Mouse (Mus musculus) gastrocnemius, postnatal 10 days (tissue): ENCODE data around the gene Nrgn. TPM values are rescaled to one million over a fixed set of nuclear protein-coding genes. Genes with fewer than 3 reads are reported as not detected.

Experiments
- DNase-seq: peaks from one replicate; pipeline ENCODE4 v3.0.0; 2021; ENCODE audit warnings: mixed read lengths
- total RNA-seq, 2 experiments: library from RNA; stranded (reverse); gene quantifications; 2 replicates each; pipeline ENCODE4 v1.2.3; 2021

Nrgn gene
- total RNA-seq, 2 experiments from 2014 or later, result 2.8 to 5.1 TPM

DNA sequence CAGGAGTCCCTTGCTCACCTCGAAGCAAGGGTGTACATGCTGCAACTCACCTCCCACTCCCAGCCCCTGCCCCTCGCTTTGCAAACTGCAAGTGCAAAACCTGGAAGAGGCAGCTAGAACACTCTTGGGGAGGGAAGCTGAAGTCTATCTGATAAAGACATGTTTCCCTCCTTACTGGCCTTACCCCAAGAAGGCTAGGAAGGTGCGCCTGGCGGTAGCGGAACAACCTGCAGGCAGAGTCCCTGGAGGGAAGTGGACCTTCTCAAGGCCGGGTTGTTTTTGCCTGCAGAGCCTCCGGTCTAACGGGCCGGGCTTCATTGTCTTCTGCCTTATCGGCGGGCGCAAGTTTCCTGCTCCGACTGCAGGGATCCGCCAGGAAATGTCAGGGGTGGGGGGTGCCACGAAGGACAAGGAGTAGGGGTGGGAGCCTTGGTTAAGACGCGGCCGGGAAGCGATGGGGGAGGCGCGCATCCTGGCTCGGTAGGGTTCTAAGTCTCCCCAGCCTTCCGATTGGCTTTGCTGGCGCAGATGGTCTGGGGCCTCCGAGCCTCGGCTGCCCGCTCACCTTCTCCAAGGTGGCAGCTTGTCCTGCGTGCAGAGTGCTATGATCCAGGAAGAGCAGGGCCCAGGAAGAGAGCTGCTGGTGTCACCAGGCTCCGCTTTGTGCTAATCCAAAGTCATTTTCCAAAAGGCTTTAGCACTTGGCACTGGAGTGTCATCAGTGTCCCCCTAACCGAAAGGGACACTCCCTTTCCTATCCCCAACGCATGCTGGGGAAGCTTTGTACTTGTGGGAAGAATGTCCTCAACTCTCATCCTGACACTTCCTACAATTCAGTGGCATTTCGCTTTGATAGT is 22.4 kb downstream of the Nrgn start:
- DNase-seq, result peak; percentile 42

DNA sequence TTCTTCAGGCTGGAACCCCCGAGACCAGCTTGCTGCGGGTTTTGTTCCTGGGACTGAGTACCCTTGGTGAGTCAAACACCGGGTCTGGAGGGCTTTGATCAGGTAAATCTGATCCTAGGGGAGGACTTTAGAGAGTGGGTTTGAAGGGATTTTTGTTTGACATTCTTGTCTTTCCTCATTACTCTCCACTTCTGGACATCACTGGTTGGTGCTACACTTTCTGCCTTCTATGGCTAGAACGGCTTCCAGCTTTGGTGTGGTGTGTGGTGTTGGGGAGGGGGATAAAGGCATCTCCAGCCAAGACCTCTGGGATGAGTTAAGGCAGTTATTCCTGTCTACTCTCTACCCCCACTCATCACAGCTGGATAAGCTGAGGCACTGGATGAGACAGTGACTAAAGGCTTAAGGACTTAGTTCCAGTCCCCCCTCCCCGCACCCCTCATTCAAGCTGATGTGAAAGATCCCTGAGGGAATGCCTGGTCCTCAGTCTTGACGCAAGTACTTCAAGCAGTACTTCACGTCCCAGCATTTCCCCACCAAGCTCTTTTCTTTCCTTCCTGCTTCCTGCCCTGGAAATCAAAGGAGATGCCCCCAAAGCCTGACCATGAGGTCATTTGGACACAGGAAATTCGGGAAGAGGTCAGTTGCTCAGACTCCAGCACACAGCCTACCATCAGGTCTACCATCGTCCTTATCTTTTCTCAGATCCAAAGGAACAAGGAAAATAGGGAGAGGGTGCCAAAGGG is 24.3 kb downstream of the Nrgn start:
- no peak for DNase-seq

DNA sequence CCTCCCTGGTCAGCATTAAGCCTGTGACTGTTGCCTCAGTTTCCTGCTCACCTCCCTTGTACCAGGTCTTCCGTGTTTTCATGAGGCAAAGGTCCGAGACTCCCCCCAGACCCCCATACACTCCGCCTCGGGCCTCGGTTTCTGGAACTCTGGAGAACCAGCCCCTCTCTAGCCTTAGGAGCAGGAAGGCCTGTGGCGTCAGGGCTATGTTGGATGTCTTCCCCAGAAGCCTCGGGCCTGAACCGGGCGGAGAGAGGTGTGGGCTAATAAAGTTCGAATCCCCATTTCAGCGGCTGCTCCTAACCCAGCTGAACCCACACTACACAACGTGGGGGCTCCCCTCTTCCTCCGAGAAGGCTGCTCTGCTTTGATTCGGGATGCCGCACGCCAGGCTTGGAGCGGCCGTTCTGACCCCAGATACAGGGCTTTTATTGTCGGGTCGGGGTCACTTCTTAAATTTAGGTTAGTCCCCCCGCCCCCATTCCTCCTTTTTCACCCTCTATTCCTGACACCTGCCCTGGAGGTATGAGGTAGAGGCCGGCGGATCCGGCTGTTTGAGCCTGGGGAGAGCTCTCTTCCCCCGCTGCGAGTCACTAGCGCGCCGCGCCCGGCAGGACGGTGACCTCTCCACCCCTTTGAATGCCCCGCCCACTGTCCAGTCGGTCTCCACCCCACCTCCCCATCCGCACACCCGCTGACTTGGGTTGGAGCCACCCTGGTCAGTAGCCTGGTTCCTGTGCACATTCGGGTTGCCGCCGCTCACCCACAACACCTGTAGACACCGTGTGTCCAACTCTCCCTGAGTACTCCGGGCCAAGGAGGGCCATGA is 25.1 kb downstream of the Nrgn start, which contains the start of gene Esam:
Esam (plus strand) TSS at position 683 of the 829 bp plus-strand sequence.
- peak; percentile 60 for DNase-seq

DNA sequence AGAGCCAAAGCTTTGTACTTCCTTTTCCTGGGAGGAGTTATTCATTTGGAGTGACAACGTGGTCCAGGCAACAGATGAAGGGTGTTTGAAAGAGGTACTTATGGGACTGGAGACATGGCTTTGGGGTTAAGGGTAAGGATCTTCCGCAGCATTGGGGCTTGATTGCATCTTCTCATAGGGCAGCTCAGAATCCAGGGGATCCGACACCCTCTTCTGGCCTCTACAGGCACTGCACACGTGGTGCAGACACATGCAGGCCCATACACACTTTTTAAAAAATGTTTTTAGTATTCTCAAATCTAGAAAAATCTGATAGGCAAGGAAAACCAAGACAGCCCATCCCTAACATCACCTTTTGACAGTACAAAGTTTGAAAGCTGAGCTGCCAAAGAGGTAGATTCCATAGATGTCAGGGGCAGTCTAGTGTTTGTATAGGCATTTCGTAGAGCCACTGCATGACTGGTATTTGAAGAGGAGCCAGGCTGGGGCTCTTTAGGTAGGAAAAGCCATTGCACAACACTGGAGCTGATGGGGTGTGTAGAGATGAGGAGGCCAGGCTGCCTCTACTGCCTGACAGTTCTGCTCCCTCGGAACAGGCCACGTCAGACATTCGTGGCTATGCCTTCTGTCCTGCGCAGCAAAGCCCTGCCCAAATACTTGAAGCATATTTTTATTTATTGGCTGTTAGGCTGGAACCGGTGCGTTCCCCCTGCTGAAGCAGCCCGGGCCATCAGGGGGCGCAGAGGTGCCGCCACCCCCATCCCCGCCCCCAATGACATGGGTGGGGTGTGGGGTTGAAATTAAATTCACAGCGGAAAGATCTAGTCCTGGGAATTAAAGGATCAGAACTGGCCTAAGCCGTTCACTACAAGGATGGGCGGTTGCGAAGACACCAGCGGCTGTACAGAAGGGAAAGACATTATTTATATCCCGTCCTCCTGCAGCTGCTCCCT is 26.0 kb downstream of the Nrgn start:
- no peak for DNase-seq

DNA sequence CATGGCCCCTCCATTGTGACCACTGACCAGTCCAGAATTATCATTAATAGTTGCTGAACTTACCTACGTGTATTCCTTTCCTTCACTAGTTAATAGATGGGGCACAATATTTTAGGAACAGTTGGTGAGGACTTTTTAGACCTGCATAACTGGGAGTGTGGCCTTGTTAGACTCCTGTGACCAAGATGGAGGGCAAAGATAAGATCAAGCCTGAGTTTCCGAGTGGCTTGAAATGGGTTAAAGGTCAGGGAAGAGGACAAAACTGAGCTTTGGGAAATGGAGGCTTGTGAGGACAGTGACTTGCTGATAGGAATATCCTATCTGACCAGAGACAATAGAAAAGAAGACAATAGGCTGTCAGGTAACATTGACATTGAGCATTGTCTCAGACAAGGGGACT is 27.2 kb downstream of the Nrgn start:
- DNase-seq, result no peak

DNA sequence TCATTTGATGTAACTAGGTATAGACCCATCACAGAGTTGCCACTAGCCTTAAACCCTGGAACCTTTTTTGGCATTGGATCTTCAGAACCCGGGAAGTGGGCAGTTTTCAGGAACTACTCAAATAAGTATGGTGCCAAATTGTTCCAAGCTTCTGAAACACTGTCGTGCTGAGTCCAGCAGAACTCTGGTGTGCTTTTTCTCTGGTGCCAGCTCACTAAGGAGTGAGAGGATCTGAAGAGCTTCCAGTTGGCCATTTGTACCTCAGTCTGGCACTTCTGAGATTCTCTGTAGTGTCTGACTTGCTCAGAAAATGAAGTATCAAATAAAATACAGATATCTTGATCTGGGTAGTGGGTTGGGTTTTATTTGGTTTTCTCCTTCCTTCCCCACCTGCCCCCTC is 32.7 kb downstream of the Nrgn start:
- DNase-seq, result no peak

DNA sequence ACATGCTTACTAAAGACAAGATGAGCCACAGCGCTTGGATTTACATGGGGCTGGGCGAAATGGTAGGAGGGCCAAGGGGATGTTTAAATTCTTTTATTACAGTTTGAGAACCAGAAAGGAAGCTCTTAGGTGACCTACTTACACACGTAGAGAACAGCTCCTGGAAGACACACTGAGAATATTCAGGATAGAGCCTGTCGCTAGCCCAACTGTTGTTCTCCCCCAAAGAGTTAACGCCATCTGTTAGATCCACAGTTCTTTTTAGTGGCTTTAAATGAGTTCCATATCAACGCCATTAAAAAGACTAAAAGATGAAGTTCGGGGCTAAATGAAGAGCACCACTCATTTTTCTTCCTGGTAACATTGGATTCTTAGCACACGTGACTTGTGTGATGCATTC is 33.7 kb downstream of the Nrgn start:
- no peak for DNase-seq

DNA sequence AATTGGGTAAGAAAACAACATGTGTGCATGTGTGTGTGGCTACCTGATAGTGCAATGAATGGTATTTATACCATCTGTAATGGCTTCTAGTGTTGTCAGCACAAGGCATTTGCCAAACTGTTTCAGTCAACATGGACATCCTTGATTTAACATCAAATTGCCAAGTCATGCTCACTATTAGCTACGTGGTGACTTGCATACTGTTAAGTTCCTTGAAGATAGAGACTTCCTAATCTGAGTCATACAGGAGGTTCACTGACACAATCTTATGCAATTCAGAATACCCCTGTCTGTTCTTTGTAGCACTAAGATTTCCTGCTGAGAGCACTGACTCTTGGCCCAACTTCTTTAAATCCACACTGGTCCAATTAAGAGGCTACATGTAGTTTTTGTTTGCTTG is 35.2 kb downstream of the Nrgn start:
- DNase-seq, result no peak

DNA sequence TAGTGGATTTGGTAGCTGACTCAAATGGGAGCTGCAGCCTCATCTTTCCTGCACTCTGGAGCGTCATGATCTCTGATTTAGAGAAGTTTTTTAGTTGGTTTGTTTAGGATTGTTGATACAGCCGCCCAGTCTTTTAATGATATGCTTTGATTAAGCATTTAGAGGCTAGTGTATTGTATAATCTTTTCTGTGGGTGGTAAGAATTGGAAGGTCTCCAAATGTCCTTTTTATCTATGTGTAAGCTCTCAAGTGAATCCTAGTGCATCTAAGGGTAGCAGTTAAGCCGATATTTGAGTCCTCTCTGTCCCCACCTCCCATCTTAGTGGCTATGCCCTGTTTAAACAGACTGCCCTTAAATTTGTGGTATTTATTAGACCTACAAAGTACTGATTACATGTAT is 38.2 kb downstream of the Nrgn start:
- no peak for DNase-seq

DNA sequence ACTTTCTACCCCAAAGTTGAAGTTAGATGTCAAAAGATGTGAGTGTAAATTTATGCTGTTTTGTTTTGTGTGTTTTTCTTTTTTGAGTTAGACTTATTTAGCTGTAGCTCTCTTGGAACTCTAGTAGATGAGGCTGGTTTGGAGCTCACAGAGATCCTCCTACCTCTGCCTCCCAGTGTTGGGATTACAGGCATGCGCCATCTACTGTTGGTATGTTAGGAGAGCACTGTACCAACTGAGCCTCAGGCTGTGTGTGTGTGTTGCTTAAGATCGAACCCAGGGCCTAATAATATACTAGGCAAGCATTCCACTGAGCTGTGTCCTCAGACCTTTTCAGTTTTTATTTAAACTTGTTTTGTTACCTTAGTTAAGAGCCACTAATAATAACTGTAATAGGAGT is 40.6 kb downstream of the Nrgn start:
- DNase-seq, result no peak

DNA sequence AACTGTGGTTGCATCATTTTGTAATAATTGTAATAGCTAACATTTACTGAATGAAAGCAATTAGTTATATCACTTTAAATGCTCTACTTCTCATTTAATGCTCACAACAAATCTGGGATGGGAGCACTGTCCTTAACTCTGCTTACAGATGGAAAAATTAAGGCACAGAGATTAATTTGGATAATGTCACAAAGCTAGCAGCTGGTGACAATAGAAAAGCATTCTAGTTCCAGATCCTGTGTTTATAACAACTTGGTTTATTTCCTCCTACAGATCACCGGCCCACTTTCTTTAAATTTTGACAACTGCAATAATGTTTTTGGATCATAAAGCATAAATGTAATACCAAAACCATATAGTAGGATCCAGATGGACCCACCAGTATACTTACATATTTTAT is 46.7 kb downstream of the Nrgn start:
- DNase-seq, result no peak

DNA sequence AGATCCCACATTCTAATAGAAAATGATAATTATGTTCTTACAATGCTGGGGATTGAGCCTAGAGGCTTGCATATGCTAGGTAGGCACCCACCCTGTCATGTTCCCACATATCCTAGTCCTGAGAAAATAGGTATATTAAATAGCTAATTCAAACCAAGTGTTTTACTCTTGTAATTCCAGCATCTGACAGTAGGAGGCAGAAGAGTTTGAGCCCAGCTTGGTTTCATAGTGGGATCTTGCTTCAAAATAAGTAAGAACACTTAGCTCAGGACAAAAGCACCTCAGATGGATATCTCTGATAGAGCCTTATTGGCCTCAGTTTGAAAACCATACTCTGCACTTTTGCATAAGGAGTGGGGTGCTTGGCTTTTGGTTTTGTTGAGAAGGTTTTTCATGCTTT is 48.4 kb downstream of the Nrgn start:
- no peak for DNase-seq

DNA sequence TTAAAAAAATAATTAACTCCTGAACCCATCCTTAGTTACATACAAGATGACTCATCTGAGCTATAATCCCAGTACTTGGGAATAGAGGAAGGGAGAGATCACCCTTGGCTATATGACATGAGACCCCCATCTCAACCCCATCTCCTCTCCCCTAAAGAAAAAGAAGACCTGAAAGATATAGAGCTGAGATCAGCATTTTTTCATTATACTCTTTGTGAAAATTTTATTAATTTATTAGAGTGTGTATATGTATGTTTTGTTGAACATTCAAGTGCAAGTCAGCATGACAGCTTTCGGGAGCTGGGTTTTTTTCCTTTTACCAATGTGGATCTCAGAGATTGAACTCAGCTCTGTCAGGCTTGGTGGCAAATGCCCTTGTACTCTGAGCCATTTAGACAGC is 51.5 kb downstream of the Nrgn start:
- DNase-seq, result no peak

DNA sequence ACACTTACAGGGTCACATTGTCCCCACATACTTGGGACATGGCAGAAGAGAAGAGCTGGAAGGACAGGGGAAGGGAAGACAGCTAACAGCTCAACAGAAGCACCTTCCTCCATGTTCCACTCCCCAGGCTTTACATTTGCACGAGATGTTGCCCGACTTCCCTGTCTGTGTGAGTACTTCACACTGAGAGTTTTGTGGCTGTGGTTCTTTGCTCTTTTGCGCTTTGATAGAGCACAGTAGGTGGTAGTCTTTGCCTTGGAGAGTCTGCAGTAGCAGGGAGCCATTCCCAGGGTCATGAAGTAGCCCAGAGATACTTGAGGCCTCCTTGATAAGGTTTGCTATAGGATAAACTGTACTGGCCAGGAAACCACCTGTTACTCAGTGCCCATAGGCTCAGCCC is 52.5 kb downstream of the Nrgn start:
- DNase-seq, result no peak

DNA sequence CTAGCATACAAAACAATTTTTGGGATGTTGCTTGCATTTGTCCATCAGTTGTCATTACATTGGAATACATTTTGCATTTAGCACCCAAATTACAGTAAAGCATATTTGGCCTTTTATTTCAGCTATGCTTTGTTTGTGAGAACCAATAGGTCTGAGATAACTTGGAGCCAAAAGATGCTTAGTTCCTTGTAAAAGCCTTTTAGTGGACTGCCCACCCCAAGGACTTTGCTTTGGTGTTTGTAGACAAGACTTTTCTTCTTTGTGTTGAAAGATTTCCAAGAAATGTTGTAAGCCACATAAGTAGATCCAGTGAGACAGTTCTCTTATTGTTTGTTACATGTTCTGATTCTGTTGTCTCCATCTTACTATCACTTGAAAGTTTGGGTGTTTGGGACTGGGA is 56.4 kb downstream of the Nrgn start:
- no peak for DNase-seq

DNA sequence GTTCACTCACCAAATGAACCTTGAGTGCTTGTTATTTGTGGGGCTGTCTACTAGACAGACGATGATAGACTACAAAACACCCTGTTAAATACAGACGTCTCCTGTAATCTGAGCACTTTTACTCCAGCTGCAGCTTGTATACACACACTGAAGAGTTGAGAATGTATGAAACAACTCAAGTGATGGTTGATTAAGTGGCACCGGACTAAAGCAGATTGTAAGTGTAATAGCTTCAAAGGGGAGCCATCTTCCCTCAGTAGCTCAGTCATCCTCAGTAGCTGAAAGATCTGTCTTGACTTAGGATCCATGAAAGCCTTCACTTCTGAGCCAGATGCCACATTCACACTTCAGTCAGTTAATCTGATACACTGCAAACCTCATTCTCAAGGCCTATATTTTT is 56.9 kb downstream of the Nrgn start:
- no peak for DNase-seq

Other genes starting within 250 kb of the Nrgn start
- gene Ccdc15, start 204.5 kb downstream of the Nrgn start, total RNA-seq, result 1 to 10 TPM; 1.9 to 2.6 TPM
- gene Hepacam, start 185.6 kb downstream of the Nrgn start, total RNA-seq, result 1 to 10 TPM in 1 of 2 experiments, under 1 TPM in 1; 0.84 to 1.6 TPM
- 10 to 100 TPM; 21.1 to 25.4 TPM for gene Robo4, start 151.0 kb downstream of the Nrgn start, total RNA-seq
- gene Robo3, start 119.7 kb downstream of the Nrgn start, total RNA-seq, result under 1 TPM; 0.18 to 0.21 TPM
- gene Msantd2, start 63.6 kb downstream of the Nrgn start, total RNA-seq, result 10 to 100 TPM in 1 of 2 experiments, 1 to 10 TPM in 1; 8.9 to 12.3 TPM
- 10 to 100 TPM; 50.9 to 53.8 TPM for gene Esam, start 24.8 kb downstream of the Nrgn start, total RNA-seq
- 1 to 10 TPM; 3.4 to 5.4 TPM for gene Vsig2, start 13.6 kb downstream of the Nrgn start, total RNA-seq
- 1 to 10 TPM; 4.0 to 4.4 TPM for gene Siae, start 2.8 kb upstream of the Nrgn start, total RNA-seq
- gene Spa17, start 60.8 kb upstream of the Nrgn start, total RNA-seq, result 1 to 10 TPM; 2.1 to 3.0 TPM
- 10 to 100 TPM; 46.1 to 54.6 TPM for gene Tbrg1, start 104.4 kb upstream of the Nrgn start, total RNA-seq
- 1 to 10 TPM in 1 of 2 experiments, not detected in 1; 3.3 TPM for gene Panx3, start 116.3 kb upstream of the Nrgn start, total RNA-seq
- gene Olfr160, start 163.3 kb upstream of the Nrgn start, total RNA-seq, result not detected
- not detected for gene Olfr874, start 192.2 kb upstream of the Nrgn start, total RNA-seq
- not detected for gene Olfr875, start 219.0 kb upstream of the Nrgn start, total RNA-seq